Mouse (Mus musculus): ENCODE data around the gene BC017158. TPM values are rescaled to one million over a fixed set of nuclear protein-coding genes. Genes with fewer than 3 reads are reported as not detected.
A peak's percentile ranks its signal among the peaks of the same experiment; 100 is the strongest.
"Not testable (repeated sequence)": the region's sequence is repeated elsewhere in the genome, so short reads cannot be mapped to it uniquely, and the experiment has no call there.

BC017158 gene
- 6.9 to 17.5 TPM (median 8.1 TPM) in 3 replicates for total RNA-seq (2017)

- ATAC-seq (replicated peaks; ENCODE audit: insufficient number of reproducible peaks, low FRiP score, low TSS enrichment, poor library complexity, severe bottlenecking): peak; percentile 76
Observed at GRCm38 (mm10) chr7:128297617-128298480, at the start of gene BC017158. Gene BC017158 (minus strand): TSS chr7:128298170.

DNA sequence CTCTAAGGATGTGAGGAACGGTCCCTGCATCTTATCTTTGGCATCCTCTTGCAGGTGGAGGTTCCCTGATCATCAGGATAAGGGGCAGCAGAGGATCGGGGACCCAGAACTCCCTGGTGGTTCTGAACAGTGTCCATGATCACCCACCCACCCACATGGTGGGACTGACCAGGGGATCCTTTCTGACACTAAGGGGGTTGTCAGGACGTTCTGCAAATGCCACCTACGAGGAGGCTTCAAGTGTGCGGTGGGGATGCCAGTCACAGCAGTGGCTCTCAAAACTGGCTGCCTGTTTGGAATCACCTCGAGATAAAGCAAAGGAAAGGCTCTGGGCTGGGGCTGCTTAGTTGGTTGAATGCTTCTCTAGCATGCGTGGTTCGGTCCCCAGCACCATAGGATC, 49.0 kb upstream of the BC017158 start:
- ATAC-seq (replicated peaks; ENCODE audit: insufficient number of reproducible peaks, low FRiP score, low TSS enrichment, poor library complexity, severe bottlenecking): no peak

DNA sequence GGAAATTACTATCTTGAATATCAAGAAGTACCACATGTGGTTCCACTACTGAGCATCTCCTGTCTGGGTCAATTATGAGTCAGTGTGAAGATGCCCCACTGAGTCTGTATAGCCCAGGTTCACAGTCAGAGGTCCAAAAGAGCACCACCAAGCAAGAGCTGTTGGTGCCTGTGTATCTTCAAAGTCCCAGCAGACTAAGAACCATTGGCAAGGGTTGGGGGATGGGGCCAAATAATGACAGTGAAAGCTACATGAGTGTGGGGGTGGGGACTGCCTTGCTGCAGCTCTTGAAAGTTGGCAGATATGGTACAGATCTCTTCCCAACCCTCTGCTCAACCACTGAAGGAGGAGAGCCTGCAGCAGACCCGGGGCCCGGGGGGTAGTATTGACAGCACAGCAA, 48.6 kb upstream of the BC017158 start:
- no peak for ATAC-seq (replicated peaks; ENCODE audit: insufficient number of reproducible peaks, low FRiP score, low TSS enrichment, poor library complexity, severe bottlenecking)

GRCm38 (mm10) chr7:128345691-128346090, 47.7 kb upstream of the BC017158 start:
- ATAC-seq (replicated peaks; ENCODE audit: insufficient number of reproducible peaks, low FRiP score, low TSS enrichment, poor library complexity, severe bottlenecking): no peak

- ATAC-seq (replicated peaks; ENCODE audit: insufficient number of reproducible peaks, low FRiP score, low TSS enrichment, poor library complexity, severe bottlenecking): peak; percentile 77
Observed at GRCm38 (mm10) chr7:128344928-128345653, 47.1 kb upstream of the BC017158 start.

- no peak for ATAC-seq (replicated peaks; ENCODE audit: insufficient number of reproducible peaks, low FRiP score, low TSS enrichment, poor library complexity, severe bottlenecking)
Observed at GRCm38 (mm10) chr7:128344488-128344887, 46.5 kb upstream of the BC017158 start.

- not testable (repeated sequence) for ATAC-seq (replicated peaks; ENCODE audit: insufficient number of reproducible peaks, low FRiP score, low TSS enrichment, poor library complexity, severe bottlenecking)
Observed at GRCm38 (mm10) chr7:128342691-128343090, 44.7 kb upstream of the BC017158 start.

DNA sequence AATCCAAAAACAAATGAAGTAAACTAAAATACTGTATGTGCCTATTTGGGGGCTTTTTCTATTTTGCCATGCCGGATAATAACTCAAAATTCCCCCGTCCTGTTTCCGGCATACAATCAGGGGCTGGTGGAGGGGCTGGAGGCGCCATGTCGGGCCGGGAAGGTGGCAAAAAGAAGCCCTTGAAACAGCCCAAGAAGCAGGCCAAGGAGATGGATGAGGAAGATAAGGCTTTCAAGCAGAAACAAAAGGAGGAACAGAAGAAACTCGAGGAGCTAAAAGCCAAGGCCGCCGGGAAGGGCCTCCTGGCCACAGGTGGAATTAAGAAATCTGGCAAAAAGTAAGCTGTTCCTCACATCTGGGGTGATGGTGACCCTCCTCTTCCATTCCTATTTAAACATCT, 42.4 kb upstream of the BC017158 start:
- not testable (repeated sequence) for ATAC-seq (replicated peaks; ENCODE audit: insufficient number of reproducible peaks, low FRiP score, low TSS enrichment, poor library complexity, severe bottlenecking)

- ATAC-seq (replicated peaks; ENCODE audit: insufficient number of reproducible peaks, low FRiP score, low TSS enrichment, poor library complexity, severe bottlenecking): peak; percentile 100
Observed at GRCm38 (mm10) chr7:128332896-128333295, 34.9 kb upstream of the BC017158 start.

GRCm38 (mm10) chr7:128330981-128331380, 33.0 kb upstream of the BC017158 start:
- no peak for ATAC-seq (replicated peaks; ENCODE audit: insufficient number of reproducible peaks, low FRiP score, low TSS enrichment, poor library complexity, severe bottlenecking)

GRCm38 (mm10) chr7:128324977-128325376, 27.0 kb upstream of the BC017158 start:
- no peak for ATAC-seq (replicated peaks; ENCODE audit: insufficient number of reproducible peaks, low FRiP score, low TSS enrichment, poor library complexity, severe bottlenecking)

DNA sequence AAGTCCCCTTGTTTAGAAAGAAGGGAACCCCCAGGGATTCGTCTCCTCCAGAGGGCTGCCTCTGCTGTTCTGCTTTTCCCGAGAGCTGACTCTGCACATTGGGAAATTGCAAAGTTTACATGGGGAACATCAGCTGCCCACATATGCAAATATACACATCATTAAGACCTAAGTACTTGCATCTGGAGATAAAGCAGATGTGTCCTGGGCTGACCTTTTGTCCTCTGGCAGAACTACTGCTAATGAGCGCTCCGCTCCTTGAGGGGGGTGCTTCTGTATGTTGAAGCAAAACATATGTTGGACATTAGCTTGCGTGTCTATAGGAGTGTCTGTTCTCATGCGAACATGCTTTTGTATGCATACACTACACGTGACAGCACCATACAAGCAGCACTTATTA, 23.3 kb upstream of the BC017158 start:
- ATAC-seq (replicated peaks; ENCODE audit: insufficient number of reproducible peaks, low FRiP score, low TSS enrichment, poor library complexity, severe bottlenecking): no peak

- no peak for ATAC-seq (replicated peaks; ENCODE audit: insufficient number of reproducible peaks, low FRiP score, low TSS enrichment, poor library complexity, severe bottlenecking)
Observed at GRCm38 (mm10) chr7:128320219-128320816, 22.3 kb upstream of the BC017158 start.

GRCm38 (mm10) chr7:128319140-128319539, 21.2 kb upstream of the BC017158 start:
- ATAC-seq (replicated peaks; ENCODE audit: insufficient number of reproducible peaks, low FRiP score, low TSS enrichment, poor library complexity, severe bottlenecking): no peak

DNA sequence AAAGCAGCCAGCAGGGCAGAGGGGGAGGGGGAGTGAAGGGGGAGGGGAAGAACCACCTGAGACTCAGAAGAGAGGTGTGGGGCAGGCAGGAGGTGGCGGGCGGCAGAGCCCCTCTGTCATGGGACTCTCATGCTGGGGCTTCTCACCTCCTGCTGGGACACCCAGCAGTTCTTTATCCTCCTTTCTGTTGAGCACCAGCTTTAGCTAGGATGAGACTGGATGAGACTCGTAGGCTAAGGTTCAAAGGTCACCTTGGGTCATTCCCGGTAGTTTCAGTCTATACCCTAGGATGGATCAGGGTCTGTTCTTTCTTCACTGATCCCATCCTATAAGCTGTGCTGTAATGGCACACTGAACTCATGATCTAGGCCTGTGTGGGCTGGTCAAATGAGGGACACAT, 19.0 kb upstream of the BC017158 start:
- ATAC-seq (replicated peaks; ENCODE audit: insufficient number of reproducible peaks, low FRiP score, low TSS enrichment, poor library complexity, severe bottlenecking): no peak

DNA sequence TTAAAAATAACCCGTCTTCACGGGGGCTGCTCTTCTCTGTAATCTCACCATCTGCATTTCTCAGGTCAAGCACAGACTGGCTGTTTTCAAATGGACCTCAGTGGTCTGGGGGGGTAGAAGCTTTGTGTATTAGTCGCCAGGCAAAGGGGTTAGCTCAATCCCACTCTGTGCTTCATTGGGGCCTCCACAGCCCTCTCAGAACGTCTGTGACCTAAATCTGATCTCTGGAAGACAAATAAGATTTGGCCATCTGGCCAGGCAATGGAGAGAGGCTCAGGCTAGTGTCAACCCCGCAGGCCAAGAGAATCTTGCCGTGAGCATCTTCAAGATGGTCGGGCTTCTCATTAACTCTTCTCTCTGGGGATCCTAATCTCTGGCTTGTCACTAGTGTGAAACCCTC, 16.5 kb upstream of the BC017158 start:
- no peak for ATAC-seq (replicated peaks; ENCODE audit: insufficient number of reproducible peaks, low FRiP score, low TSS enrichment, poor library complexity, severe bottlenecking)

DNA sequence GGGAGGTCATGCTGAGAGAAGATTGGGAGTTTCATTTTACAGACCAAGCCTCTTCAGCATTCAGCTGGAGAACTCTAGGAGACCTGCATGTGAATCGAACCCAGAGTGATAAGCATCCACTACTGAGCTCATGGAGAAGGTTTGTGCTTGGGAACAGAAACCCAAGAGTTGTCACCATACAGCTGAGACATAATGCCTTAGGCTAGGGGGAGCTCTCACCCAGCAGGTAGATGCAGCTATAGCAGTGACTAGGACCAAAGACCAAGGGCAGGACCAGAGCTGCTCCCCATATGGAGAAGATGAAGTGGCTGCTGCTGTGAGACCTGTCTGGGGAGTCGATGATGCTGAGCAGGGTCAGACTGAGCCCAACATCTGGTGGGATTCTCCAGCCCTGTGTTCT, 15.6 kb upstream of the BC017158 start:
- ATAC-seq (replicated peaks; ENCODE audit: insufficient number of reproducible peaks, low FRiP score, low TSS enrichment, poor library complexity, severe bottlenecking): no peak

DNA sequence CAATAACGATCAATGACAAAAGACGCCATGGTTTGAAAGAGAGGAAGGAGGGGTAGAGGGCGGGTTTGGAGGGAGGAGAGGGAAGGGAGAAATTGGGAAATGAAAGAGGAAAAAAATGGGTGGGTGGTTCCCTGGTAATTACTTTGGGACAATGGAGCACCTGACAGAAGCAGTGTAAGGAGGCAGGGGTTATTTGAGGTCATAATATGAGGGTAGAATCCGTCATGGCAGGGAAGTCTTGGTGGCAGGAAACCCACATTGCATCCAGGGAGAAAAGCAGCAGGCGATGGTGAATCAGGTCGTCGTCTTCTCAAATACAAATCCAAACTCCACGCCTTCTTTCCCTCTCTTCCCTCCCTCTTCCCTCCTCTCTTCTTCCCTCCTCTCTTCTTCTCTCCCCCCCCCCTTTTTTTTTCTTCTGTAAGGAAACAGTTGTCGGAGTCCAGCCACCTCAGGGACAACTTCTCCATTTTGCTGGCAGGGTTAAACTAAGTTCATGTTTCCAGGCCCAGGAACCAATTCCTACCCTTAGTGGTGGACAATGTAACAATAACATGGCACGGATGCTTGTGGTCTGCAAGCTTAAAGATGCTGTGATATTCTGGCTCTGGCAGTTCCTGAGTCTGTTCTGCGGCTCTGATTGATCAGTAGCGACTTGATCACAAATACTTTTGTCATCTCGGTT, 14.5 kb upstream of the BC017158 start:
- no peak for ATAC-seq (replicated peaks; ENCODE audit: insufficient number of reproducible peaks, low FRiP score, low TSS enrichment, poor library complexity, severe bottlenecking)

DNA sequence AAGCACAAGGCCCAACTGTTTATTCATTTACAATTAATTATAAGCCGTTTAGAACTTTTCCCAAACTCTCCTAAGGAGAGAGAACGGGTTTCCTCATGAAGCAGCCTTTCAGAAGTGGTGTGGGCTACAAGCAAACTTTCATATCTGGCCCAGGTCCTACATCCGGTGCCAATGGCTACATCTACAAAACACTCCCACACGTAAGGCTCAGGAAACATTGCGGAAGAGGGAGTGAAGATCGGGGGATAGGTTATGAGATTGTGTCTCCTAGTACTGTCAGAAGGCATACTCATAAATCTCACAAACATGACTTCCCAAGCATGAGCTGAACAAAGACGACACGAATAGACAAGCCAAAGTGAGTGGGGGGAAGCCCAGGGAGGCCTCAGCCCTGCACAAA, 13.8 kb upstream of the BC017158 start:
- ATAC-seq (replicated peaks; ENCODE audit: insufficient number of reproducible peaks, low FRiP score, low TSS enrichment, poor library complexity, severe bottlenecking): no peak

All from monocyte, adult 5-6 weeks (primary cell).